Mouse (Mus musculus) hindbrain, embryonic 13.5 days (tissue): ENCODE results near the gene Ywhaq. TPM values are rescaled to one million over a fixed set of nuclear protein-coding genes. Genes with fewer than 3 reads are reported as not detected.

ENCODE experiments used
- ATAC-seq: fragments of 200-750 bp; cut with Nextera tagmentation; 2 replicates; pipeline ENCODE4 v1.8.0; 2017; ENCODE audit warnings: moderate TSS enrichment; ENCODE audit not compliant: low FRiP score
- H3K27ac ChIP-seq: fragments of 300-500 bp; sonication (generic); 2 replicates; pipeline ENCODE4 v1.5.1; 2015; ENCODE audit warnings: inconsistent platforms, mild to moderate bottlenecking, moderate library complexity
- H3K27me3 ChIP-seq: fragments of 300-500 bp; sonication (generic); 2 replicates; pipeline ENCODE4 v1.6.1; 2015; ENCODE audit warnings: mild to moderate bottlenecking, inconsistent platforms
- H3K36me3 ChIP-seq: fragments of 300-500 bp; sonication (generic); 2 replicates; pipeline ENCODE4 v1.6.1; 2015; ENCODE audit warnings: mild to moderate bottlenecking, inconsistent platforms
- H3K4me1 ChIP-seq: fragments of 300-500 bp; sonication (generic); replicated peaks from 2 replicates; pipeline ENCODE4 v1.6.1; 2015; ENCODE audit warnings: inconsistent platforms
- H3K4me2 ChIP-seq: fragments of 300-500 bp; sonication (generic); 2 replicates; pipeline ENCODE4 v1.6.1; 2015; ENCODE audit warnings: inconsistent platforms, mild to moderate bottlenecking, moderate library complexity
- H3K4me3 ChIP-seq: fragments of 300-500 bp; sonication (generic); 2 replicates; pipeline ENCODE4 v1.5.1; 2015; ENCODE audit warnings: mild to moderate bottlenecking, inconsistent platforms
- H3K9ac ChIP-seq: fragments of 300-500 bp; sonication (generic); 2 replicates; pipeline ENCODE4 v1.6.1; 2015; ENCODE audit warnings: mild to moderate bottlenecking, inconsistent platforms
- H3K9me3 ChIP-seq: fragments of 300-500 bp; sonication (generic); 2 replicates; pipeline ENCODE4 v1.6.1; 2016; ENCODE audit warnings: inconsistent platforms
- WGBS: fragments of 180-500 bp; shearing (Covaris S2); methylation state at CpG from one replicate; pipeline ENCODE4 v1.1.7; 2015; 5-methylcytosine and 5-hydroxymethylcytosine counted together
- polyA plus RNA-seq: library from polyadenylated mRNA; unstranded; fragments of >200 nt; fragmentation: Nextera tagmentation; extraction: Ambion mirVana; gene quantifications from 2 replicates; pipeline ENCODE4 v1.2.1, GENCODE M21; 2015

The Ywhaq gene
- polyA plus RNA-seq, 1 experiment from 2014 or later = 1,161 TPM

- WGBS = 59% methylated on average over 8 of the region's 8 CpGs
- no peak overlapping the region for H3K27ac ChIP-seq
- no peaks in the 10 kb centered on the region for H3K36me3 ChIP-seq
- H3K4me3 ChIP-seq = no peak overlapping the region
- no peak for ATAC-seq
- no peaks in the 10 kb centered on the region; the same call in 1 of the 2 replicates for H3K4me1 ChIP-seq
- H3K4me2 ChIP-seq = no peak overlapping the region
- H3K9ac ChIP-seq = no peak overlapping the region
- no peaks in the 10 kb centered on the region for H3K9me3 ChIP-seq
- H3K27me3 ChIP-seq = no peaks in the 10 kb centered on the region
Observed at GRCm38 (mm10) chr12:21431950-21432349, 14.5 kb upstream of the Ywhaq start.

- no peaks in the 10 kb centered on the region for H3K36me3 ChIP-seq
- no peak overlapping the region for H3K4me3 ChIP-seq
- H3K9ac ChIP-seq = no peak overlapping the region
- ATAC-seq = no peak
- WGBS = 75% methylated on average over 2 of the region's 2 CpGs
- peaks cover 9% of the 10 kb centered on the region for H3K4me1 ChIP-seq
- no peak overlapping the region for H3K27ac ChIP-seq
- H3K27me3 ChIP-seq = no peaks in the 10 kb centered on the region
- H3K9me3 ChIP-seq = no peaks in the 10 kb centered on the region
- H3K4me2 ChIP-seq = no peak overlapping the region
Observed at GRCm38 (mm10) chr12:21431039-21431438, 13.6 kb upstream of the Ywhaq start.

GRCm38 (mm10) chr12:21430140-21430539, 12.7 kb upstream of the Ywhaq start:
- H3K27ac ChIP-seq = no peak overlapping the region
- H3K9me3 ChIP-seq = no peaks in the 10 kb centered on the region
- H3K4me1 ChIP-seq = peaks cover 13% of the 10 kb centered on the region
- H3K4me2 ChIP-seq = no peak overlapping the region
- H3K9ac ChIP-seq = no peak overlapping the region
- no peaks in the 10 kb centered on the region for H3K27me3 ChIP-seq
- no peaks in the 10 kb centered on the region for H3K36me3 ChIP-seq
- no peak for ATAC-seq
- 77% methylated on average over 4 of the region's 4 CpGs for WGBS
- H3K4me3 ChIP-seq = no peak overlapping the region

GRCm38 (mm10) chr12:21429021-21429420, 11.6 kb upstream of the Ywhaq start:
- Histone ChIP-seq H3K4me2 (no peak overlapping the region), H3K9ac (no peak overlapping the region), H3K4me1 (peaks cover 18% of the 10 kb centered on the region), H3K36me3 (no peaks in the 10 kb centered on the region), H3K27me3 (no peaks in the 10 kb centered on the region), H3K9me3 (no peaks in the 10 kb centered on the region), H3K4me3 (no peak overlapping the region), H3K27ac (no peak overlapping the region)
- ATAC-seq = no peak
- 92% methylated on average over 1 of the region's 1 CpGs for WGBS

GRCm38 (mm10) chr12:21426065-21426940, 8.9 kb upstream of the Ywhaq start:
- WGBS = 3% methylated on average over 16 of the region's 16 CpGs
- H3K27ac ChIP-seq = peak overlapping the region; percentile 35; the same call in 1 of the 2 replicates

GRCm38 (mm10) chr12:21424683-21425082, 7.2 kb upstream of the Ywhaq start:
- WGBS = 11% methylated on average over 7 of the region's 7 CpGs
- Histone ChIP-seq H3K27ac (no peak overlapping the region), H3K4me3 (no peak overlapping the region), H3K4me2 (no peak overlapping the region), H3K4me1 (peaks cover 18% of the 10 kb centered on the region), H3K27me3 (no peaks in the 10 kb centered on the region), H3K9me3 (no peaks in the 10 kb centered on the region), H3K36me3 (no peaks in the 10 kb centered on the region), H3K9ac (no peak overlapping the region)
- no peak for ATAC-seq

More at GRCm38 (mm10) chr12:21426065-21426940, 8.9 kb upstream of the Ywhaq start:
- H3K4me1 ChIP-seq = peaks cover 18% of the 10 kb centered on the region
- H3K4me3 ChIP-seq = peak overlapping the region; percentile 19; the same call in 1 of the 2 replicates
- no peaks in the 10 kb centered on the region for H3K27me3 ChIP-seq
- peak overlapping the region; percentile 51 for H3K4me2 ChIP-seq
- H3K36me3 ChIP-seq = no peaks in the 10 kb centered on the region
- H3K9ac ChIP-seq = peak overlapping the region; percentile 61
- ATAC-seq = peak; percentile 74
- no peaks in the 10 kb centered on the region for H3K9me3 ChIP-seq

GRCm38 (mm10) chr12:21418621-21419131, 1.2 kb upstream of the Ywhaq start:
- 34% methylated on average over 11 of the region's 11 CpGs for WGBS
- ATAC-seq = no peak
- peaks cover 21% of the 10 kb centered on the region for H3K4me1 ChIP-seq
- peak overlapping the region; percentile 92 for H3K4me3 ChIP-seq
- peaks cover 11% of the 10 kb centered on the region for H3K36me3 ChIP-seq
- peak overlapping the region; percentile 62 for H3K4me2 ChIP-seq
- no peaks in the 10 kb centered on the region for H3K9me3 ChIP-seq
- H3K27me3 ChIP-seq = no peaks in the 10 kb centered on the region
- peak overlapping the region; percentile 84 for H3K9ac ChIP-seq
- peak overlapping the region; percentile 100 for H3K27ac ChIP-seq

- 4% methylated on average over 10 of the region's 10 CpGs for WGBS
- Histone ChIP-seq H3K4me1 (peaks cover 21% of the 10 kb centered on the region), H3K36me3 (peaks cover 16% of the 10 kb centered on the region), H3K9ac (peak overlapping the region; percentile 84), H3K4me2 (peak overlapping the region; percentile 62), H3K27ac (peak overlapping the region; percentile 100), H3K27me3 (no peaks in the 10 kb centered on the region), H3K4me3 (peak overlapping the region; percentile 92), H3K9me3 (no peaks in the 10 kb centered on the region)
- no peak for ATAC-seq
Observed at GRCm38 (mm10) chr12:21418083-21418482, 646 bp upstream of the Ywhaq start.

- H3K4me1 ChIP-seq = peaks cover 21% of the 10 kb centered on the region
- H3K27ac ChIP-seq = peak overlapping the region; percentile 81
- no peaks in the 10 kb centered on the region for H3K27me3 ChIP-seq
- WGBS = under 1% methylated on average over 14 of the region's 15 CpGs
- H3K9ac ChIP-seq = peak overlapping the region; percentile 99
- H3K4me2 ChIP-seq = peak overlapping the region; percentile 77
- peaks cover 32% of the 10 kb centered on the region for H3K36me3 ChIP-seq
- H3K9me3 ChIP-seq = no peaks in the 10 kb centered on the region
- H3K4me3 ChIP-seq = peak overlapping the region; percentile 92
- no peak for ATAC-seq
Observed at GRCm38 (mm10) chr12:21416506-21416905, 931 bp downstream of the Ywhaq start.

- Histone ChIP-seq H3K27me3 (no peaks in the 10 kb centered on the region), H3K27ac (no peak overlapping the region), H3K4me2 (no peak overlapping the region), H3K4me1 (peaks cover 13% of the 10 kb centered on the region), H3K4me3 (no peak overlapping the region), H3K9ac (no peak overlapping the region), H3K9me3 (peaks cover 17% of the 10 kb centered on the region), H3K36me3 (peaks cover 79% of the 10 kb centered on the region)
- ATAC-seq = no peak
- WGBS = 90% methylated on average over 2 of the region's 2 CpGs
Observed at GRCm38 (mm10) chr12:21410620-21411019, 6.8 kb downstream of the Ywhaq start.

GRCm38 (mm10) chr12:21409651-21410050, 7.8 kb downstream of the Ywhaq start:
- H3K27ac ChIP-seq = no peak overlapping the region
- peaks cover 17% of the 10 kb centered on the region for H3K9me3 ChIP-seq
- no peaks in the 10 kb centered on the region for H3K27me3 ChIP-seq
- H3K36me3 ChIP-seq = peaks cover 83% of the 10 kb centered on the region
- no peak overlapping the region for H3K4me2 ChIP-seq
- H3K4me3 ChIP-seq = no peak overlapping the region
- H3K4me1 ChIP-seq = peaks cover 7% of the 10 kb centered on the region
- no peak overlapping the region for H3K9ac ChIP-seq
- no peak for ATAC-seq
- WGBS = 99% methylated on average over 3 of the region's 3 CpGs

GRCm38 (mm10) chr12:21408789-21409367, 8.6 kb downstream of the Ywhaq start:
- no peaks in the 10 kb centered on the region for H3K4me1 ChIP-seq
- 90% methylated on average over 2 of the region's 2 CpGs for WGBS
- H3K9me3 ChIP-seq = peaks cover 17% of the 10 kb centered on the region
- H3K4me2 ChIP-seq = no peak overlapping the region
- no peak for ATAC-seq
- no peak overlapping the region for H3K27ac ChIP-seq
- H3K27me3 ChIP-seq = no peaks in the 10 kb centered on the region
- no peak overlapping the region for H3K9ac ChIP-seq
- peaks cover 82% of the 10 kb centered on the region for H3K36me3 ChIP-seq
- H3K4me3 ChIP-seq = no peak overlapping the region
